ENCODE assay signal across 23 mouse cellular contexts in genomic region chr16:33297493-33297892, GRCm38 (mm10). TPM values are rescaled to one million over a fixed set of nuclear protein-coding genes. Genes with fewer than 3 reads are reported as not detected.
DNase-seq lines count a peak whose midpoint lies in the region; ATAC-seq and TF ChIP-seq lines count a peak whose summit lies in the region.
"Had no signal": no experiment of that assay in that cellular context is flagged by ENCODE, and none has a peak within 500 bp of the region (broad histone marks: within the 10 kb centered on the region; RNA-seq: fewer than 3 reads in every experiment).

No protein-coding gene starts in this region.

- 0 out of 2 replicates have a peak overlapping the region, but pooled peaks have one; percentile 13 for H3K27ac ChIP-seq in cortical plate, adult 2 months (ENCODE audit: insufficient read depth, low read length)
- no peak overlapping the region for H3K27ac ChIP-seq in liver, embryonic 12.5 days

- no peaks in the 10 kb centered on the region for H3K9me3 ChIP-seq in liver, embryonic 12.5 days (replicated peaks)
- H3K9me3 ChIP-seq: G1E had no signal

- no peak for DNase-seq in frontal cortex, postnatal 36 days (ENCODE audit: low spot score in 2 of 2)
- DNase-seq in brain, adult 2 months (ENCODE audit: low read depth, low spot score): peak; percentile 53
- peak; percentile 56 for DNase-seq in telencephalon, adult 2 months (ENCODE audit: low read depth, low spot score)
- no peak for DNase-seq in adrenal gland, postnatal 14 days
- DNase-seq in adrenal gland, postnatal 25 days: no peak
- DNase-seq: adrenal gland, adult 2 months; adrenal gland, adult 8-10 months; adrenal gland, postnatal 10 days; adrenal gland, postnatal 36 days; B cell, adult 2 months; cerebellum, adult 11 months; cerebellum, adult 11-12 months; cerebellum, adult 18-20 months; cerebellum, adult 2 months; cerebellum, adult 8-10 months had no signal

- peaks cover 77% of the 10 kb centered on the region for H3K36me3 ChIP-seq in liver, embryonic 12.5 days

- H3K4me3 ChIP-seq in cortical plate, adult 2 months (ENCODE audit: insufficient read depth, low read length): no peak overlapping the region
- H3K4me3 ChIP-seq in liver, embryonic 12.5 days: no peak overlapping the region

- H3K27me3 ChIP-seq in liver, embryonic 12.5 days (replicated peaks): no peaks in the 10 kb centered on the region
- H3K27me3 ChIP-seq: CH12.LX, Patski had no signal

- TF ChIP-seq CTCF in cortical plate, adult 2 months (IDR thresholded peaks at IDR 0.05; ENCODE audit: extremely low read depth, insufficient read depth, low read length): no peak

- peak; percentile 92 for ATAC-seq in frontal cortex, adult (ENCODE audit: low TSS enrichment)
- ATAC-seq in liver, embryonic 12.5 days: no peak
- ATAC-seq: activated CD4-positive, CD25-positive, alpha-beta regulatory T cell, adult 4 months; CD4-positive, CD25-positive, alpha-beta regulatory T cell, adult 4 months; Patski had no signal

- 75% methylated on average over 1 of the region's 1 CpGs for WGBS in liver, embryonic 12.5 days (ENCODE audit: insufficient replicate concordance)

- H3K9ac ChIP-seq in liver, embryonic 12.5 days: no peak overlapping the region

- no peak overlapping the region for H3K4me2 ChIP-seq in liver, embryonic 12.5 days

- H3K4me1 ChIP-seq in cortical plate, adult 2 months (ENCODE audit: control insufficient read depth, insufficient read depth, low read length): no peaks in the 10 kb centered on the region
- no peaks in the 10 kb centered on the region for H3K4me1 ChIP-seq in liver, embryonic 12.5 days

- no peak for TF ChIP-seq POLR2A in cortical plate, adult 2 months (IDR thresholded peaks at IDR 0.05; ENCODE audit: extremely low read depth, insufficient read depth, low read length)

RNA-seq across cellular contexts. Expression of gene Snx4, which starts 46.3 kb away (rescaled TPM):
- 24.3 and 24.5 TPM in 2 replicates for polyA plus RNA-seq in cortical plate, adult 2 months (2012; rRNA removed)
- total RNA-seq in adrenal gland, postnatal 14 days (2021): 46.9 and 54.0 TPM in 2 replicates
- 31.3 and 34.5 TPM in 2 replicates for polyA plus RNA-seq in liver, embryonic 12.5 days (2016; fragmentation: Nextera tagmentation; extraction: Ambion mirVana)
- total RNA-seq in adrenal gland, postnatal 25 days (2021): 41.3 and 53.2 TPM in 2 replicates

Comparison
In these comparisons a context has a peak if more than half of its experiments do, and no peak if none do; other contexts are left out.
1. DNase-seq: peak in brain, adult 2 months (single experiment) and telencephalon, adult 2 months (single experiment); none in frontal cortex, postnatal 36 days (0 of 2), adrenal gland, postnatal 14 days (single experiment) and adrenal gland, postnatal 25 days (single experiment).